Mouse (Mus musculus) kidney, adult 18-20 months (tissue): ENCODE measurements around the gene Ccdc60.
"Not testable (repeated sequence)": the region's sequence is repeated elsewhere in the genome, so short reads cannot be mapped to it uniquely, and the experiment has no call there.

ENCODE experiments used
- DNase-seq: peaks from one replicate; pipeline ENCODE4 v3.0.0; 2021

The Ccdc60 gene

GRCm38 (mm10) chr5:116288849-116289570, at the start of gene Ccdc60:
Gene Ccdc60, minus strand, starts transcription at chr5:116288985.
- no peak for DNase-seq

- DNase-seq: no peak
Measured at GRCm38 (mm10) chr5:116336191-116336590, 47.4 kb upstream of the Ccdc60 start.

- DNase-seq: no peak
Measured at GRCm38 (mm10) chr5:116328911-116329310, 40.1 kb upstream of the Ccdc60 start.

GRCm38 (mm10) chr5:116323401-116323800, 34.6 kb upstream of the Ccdc60 start:
- no peak for DNase-seq

- no peak for DNase-seq
Measured at GRCm38 (mm10) chr5:116322365-116323027, 33.7 kb upstream of the Ccdc60 start.

- DNase-seq: no peak
Measured at GRCm38 (mm10) chr5:116313711-116314110, 24.9 kb upstream of the Ccdc60 start.

GRCm38 (mm10) chr5:116312111-116312737, 23.4 kb upstream of the Ccdc60 start:
- DNase-seq: no peak

GRCm38 (mm10) chr5:116311636-116312035, 22.9 kb upstream of the Ccdc60 start:
- DNase-seq: no peak

- DNase-seq: no peak
Measured at GRCm38 (mm10) chr5:116309383-116309801, 20.6 kb upstream of the Ccdc60 start.

- DNase-seq: no peak
Measured at GRCm38 (mm10) chr5:116305557-116305956, 16.8 kb upstream of the Ccdc60 start.

- not testable (repeated sequence) for DNase-seq
Measured at GRCm38 (mm10) chr5:116305146-116305545, 16.4 kb upstream of the Ccdc60 start.

- no peak for DNase-seq
Measured at GRCm38 (mm10) chr5:116300984-116301383, 12.2 kb upstream of the Ccdc60 start.

GRCm38 (mm10) chr5:116293501-116293900, 4.7 kb upstream of the Ccdc60 start:
- DNase-seq: no peak

- no peak for DNase-seq
Measured at GRCm38 (mm10) chr5:116290584-116290983, 1.8 kb upstream of the Ccdc60 start.

- no peak for DNase-seq
Measured at GRCm38 (mm10) chr5:116289897-116290296, 1.1 kb upstream of the Ccdc60 start.

- no peak for DNase-seq
Measured at GRCm38 (mm10) chr5:116288183-116288582, 602 bp downstream of the Ccdc60 start.

GRCm38 (mm10) chr5:116285532-116286176, 3.1 kb downstream of the Ccdc60 start:
- DNase-seq: no peak

- DNase-seq: no peak
Measured at GRCm38 (mm10) chr5:116280518-116280917, 8.3 kb downstream of the Ccdc60 start.

GRCm38 (mm10) chr5:116278436-116278918, 10.3 kb downstream of the Ccdc60 start:
- DNase-seq: no peak

- DNase-seq: no peak
Measured at GRCm38 (mm10) chr5:116277951-116278350, 10.8 kb downstream of the Ccdc60 start.

GRCm38 (mm10) chr5:116274818-116275217, 14.0 kb downstream of the Ccdc60 start:
- DNase-seq: no peak

GRCm38 (mm10) chr5:116274365-116274764, 14.4 kb downstream of the Ccdc60 start:
- DNase-seq: no peak

GRCm38 (mm10) chr5:116271511-116272227, 17.1 kb downstream of the Ccdc60 start:
- no peak for DNase-seq
